In the genomic region with DNA sequence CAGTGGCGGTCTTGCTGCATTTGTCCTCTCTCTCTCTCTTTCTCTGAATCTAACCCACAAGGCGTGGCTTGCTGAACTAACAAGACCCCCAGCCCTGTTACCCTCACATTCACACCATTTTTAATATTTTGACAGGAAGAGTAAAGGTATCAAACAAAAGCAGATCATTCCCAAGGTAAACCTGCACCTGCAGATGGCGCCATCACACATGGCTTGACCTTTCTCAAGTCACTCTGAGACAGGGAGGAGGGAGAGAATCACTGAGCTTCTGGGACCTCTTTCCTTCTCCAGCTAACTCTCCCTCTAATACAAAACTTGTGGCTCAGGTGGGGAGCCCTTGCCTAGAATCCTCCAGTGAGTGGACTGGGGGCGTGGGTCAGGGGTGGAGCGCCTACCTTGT, we compare ENCODE assay signal across 10 mouse cellular contexts. TPM values are rescaled to one million over a fixed set of nuclear protein-coding genes. Genes with fewer than 3 reads are reported as not detected.
DNase-seq lines count a peak whose midpoint lies in the region; ATAC-seq and TF ChIP-seq lines count a peak whose summit lies in the region.
"Had no signal": no experiment of that assay in that cellular context is flagged by ENCODE, and none has a peak within 500 bp of the region (broad histone marks: within the 10 kb centered on the region; RNA-seq: fewer than 3 reads in every experiment).

No protein-coding gene starts in this region.

- H3K4me1 ChIP-seq in hindbrain, embryonic 11.5 days (replicated peaks; ENCODE audit: control insufficient read depth, insufficient read depth, low read length), result no peaks in the 10 kb centered on the region
- no peaks in the 10 kb centered on the region for H3K4me1 ChIP-seq in hindbrain, embryonic 12.5 days
- peaks cover 27 to 47% of the 10 kb centered on the region in 2 experiments for H3K4me1 ChIP-seq in CH12.LX (ENCODE audit: control insufficient read depth in 1 of 2, insufficient read depth in 2 of 2)
- H3K4me1 ChIP-seq in neural tube, embryonic 11.5 days (ENCODE audit: control insufficient read depth, insufficient read depth, low read length), result no peaks in the 10 kb centered on the region
- H3K4me1 ChIP-seq: embryonic facial prominence, embryonic 15.5 days had no signal

- no peaks in the 10 kb centered on the region for H3K27me3 ChIP-seq in hindbrain, embryonic 11.5 days (ENCODE audit: control insufficient read depth, insufficient read depth, low read length)
- no peaks in the 10 kb centered on the region for H3K27me3 ChIP-seq in hindbrain, embryonic 12.5 days
- no peaks in the 10 kb centered on the region for H3K27me3 ChIP-seq in CH12.LX (replicated peaks)
- H3K27me3 ChIP-seq in neural tube, embryonic 11.5 days (ENCODE audit: control insufficient read depth, insufficient read depth, low read length), result no peaks in the 10 kb centered on the region
- H3K27me3 ChIP-seq: embryonic facial prominence, embryonic 15.5 days had no signal

- no peak overlapping the region for H3K4me2 ChIP-seq in hindbrain, embryonic 11.5 days (replicated peaks; ENCODE audit: low read depth, low read length)
- no peak overlapping the region for H3K4me2 ChIP-seq in hindbrain, embryonic 12.5 days (replicated peaks)
- no peak overlapping the region for H3K4me2 ChIP-seq in CH12.LX (ENCODE audit: insufficient read depth, low read depth, poor library complexity, severe bottlenecking)
- H3K4me2 ChIP-seq in neural tube, embryonic 11.5 days (ENCODE audit: low read depth), result no peak overlapping the region
- H3K4me2 ChIP-seq: embryonic facial prominence, embryonic 15.5 days had no signal

- peak; percentile 57 for DNase-seq in hindbrain, embryonic 11.5 days (ENCODE audit: low spot score)
- DNase-seq in CH12.LX (ENCODE audit: extremely low read depth), result peak; percentile 56
- DNase-seq in adrenal gland, postnatal 36 days, result peak; percentile 43 to 46
- peak; percentile 60 for DNase-seq in induced T-regulatory cell, adult 2 months (ENCODE audit: low read depth)
- peak; percentile 45 for DNase-seq in neural tube, embryonic 11.5 days (ENCODE audit: low spot score)
- no peak for DNase-seq in frontal cortex, postnatal 10 days (ENCODE audit: low spot score in 2 of 2)
- no peak for DNase-seq in left cerebral cortex, adult 11 months (ENCODE audit: low spot score)

- in situ Hi-C loops in CH12.LX (cut with MboI; ENCODE audit: low pct_ligation_motif_present, low pct_unique_long_range_greater_than_20kb, low sequenced_read_pairs), result no loop called here

- dilution Hi-C loops in CH12.LX (cut with MboI; ENCODE audit: extremely low pct_ligation_motif_present, extremely low pct_unique_long_range_greater_than_20kb, low sequenced_read_pairs), result no loop called here

- no peak for TF ChIP-seq POLR2A in CH12.LX (IDR thresholded peaks at IDR 0.05; ENCODE audit: low read depth, low read length)

- TF ChIP-seq RAD21 in CH12.LX (IDR thresholded peaks at IDR 0.05; ENCODE audit: low read depth, low read length), result peak; percentile 74

- no peak for ATAC-seq in hindbrain, embryonic 11.5 days (ENCODE audit: low FRiP score)
- no peak for ATAC-seq in hindbrain, embryonic 12.5 days (ENCODE audit: low FRiP score)
- no peak for ATAC-seq in neural tube, embryonic 11.5 days (ENCODE audit: insufficient read depth, low FRiP score, low TSS enrichment)

- no peaks in the 10 kb centered on the region for H3K79me2 ChIP-seq in CH12.LX (replicated peaks; ENCODE audit: control insufficient read depth, extremely low read depth, insufficient read depth, poor library complexity, severe bottlenecking)

- H3K9ac ChIP-seq in hindbrain, embryonic 11.5 days (ENCODE audit: low read depth, low read length), result no peak overlapping the region
- no peak overlapping the region for H3K9ac ChIP-seq in hindbrain, embryonic 12.5 days
- H3K9ac ChIP-seq in CH12.LX (ENCODE audit: insufficient read depth, low read depth), result no peak overlapping the region
- no peak overlapping the region for H3K9ac ChIP-seq in neural tube, embryonic 11.5 days (ENCODE audit: low read length)
- H3K9ac ChIP-seq: embryonic facial prominence, embryonic 15.5 days had no signal

- H3K27ac ChIP-seq in hindbrain, embryonic 11.5 days (ENCODE audit: low read depth, low read length), result no peak overlapping the region
- H3K27ac ChIP-seq in hindbrain, embryonic 12.5 days, result no peak overlapping the region
- no peak overlapping the region for H3K27ac ChIP-seq in CH12.LX (ENCODE audit: insufficient read depth, low read depth)
- no peak overlapping the region for H3K27ac ChIP-seq in neural tube, embryonic 11.5 days (ENCODE audit: low read depth, low read length)
- H3K27ac ChIP-seq: embryonic facial prominence, embryonic 15.5 days; macrophage had no signal

- no peak overlapping the region for H3K4me3 ChIP-seq in hindbrain, embryonic 11.5 days (ENCODE audit: low read depth, low read length)
- H3K4me3 ChIP-seq in hindbrain, embryonic 12.5 days, result no peak overlapping the region
- no peak overlapping the region for H3K4me3 ChIP-seq in CH12.LX (replicated peaks in 1 of 3; ENCODE audit: low read depth in 2 of 3, low read length in 2 of 3, poor library complexity in 1 of 3)
- no peak overlapping the region for H3K4me3 ChIP-seq in neural tube, embryonic 11.5 days (ENCODE audit: low read depth, low read length)
- H3K4me3 ChIP-seq: embryonic facial prominence, embryonic 15.5 days had no signal

- no peaks in the 10 kb centered on the region for H3K9me3 ChIP-seq in hindbrain, embryonic 11.5 days (ENCODE audit: control insufficient read depth, low read length)
- H3K9me3 ChIP-seq in hindbrain, embryonic 12.5 days (replicated peaks), result no peaks in the 10 kb centered on the region
- H3K9me3 ChIP-seq in CH12.LX (replicated peaks; ENCODE audit: low read length), result no peaks in the 10 kb centered on the region
- no peaks in the 10 kb centered on the region for H3K9me3 ChIP-seq in neural tube, embryonic 11.5 days (ENCODE audit: control insufficient read depth, low read length)
- H3K9me3 ChIP-seq: embryonic facial prominence, embryonic 15.5 days had no signal

- 75% methylated on average over 5 of the region's 5 CpGs for WGBS in hindbrain, embryonic 11.5 days
- 74% methylated on average over 5 of the region's 5 CpGs for WGBS in hindbrain, embryonic 12.5 days
- WGBS in neural tube, embryonic 11.5 days, result 75% methylated on average over 5 of the region's 5 CpGs

- TF ChIP-seq EP300 in CH12.LX (IDR thresholded peaks at IDR 0.05; ENCODE audit: low read length), result no peak

- peak; percentile 32 to 80; a peak in 3 of 4 replicates for TF ChIP-seq CTCF in CH12.LX (conservative IDR thresholded peaks at IDR 0.05 in 1 of 2, IDR thresholded peaks at IDR 0.05 in 1 of 2; ENCODE audit: low read depth in 2 of 2, low read length in 2 of 2)

- H3K36me3 ChIP-seq in hindbrain, embryonic 11.5 days (ENCODE audit: control insufficient read depth, insufficient read depth, low read length), result 0 out of 2 replicates have a peak, but pooled peaks cover 2% of the 10 kb centered on the region
- peaks cover 50% of the 10 kb centered on the region for H3K36me3 ChIP-seq in hindbrain, embryonic 12.5 days
- H3K36me3 ChIP-seq in CH12.LX (replicated peaks in 1 of 2; ENCODE audit: control insufficient read depth in 1 of 2, insufficient read depth in 1 of 2, low read length in 1 of 2), result peaks cover 40 to 82% of the 10 kb centered on the region in 2 experiments
- peaks cover 5% of the 10 kb centered on the region; the same call in 1 of the 2 replicates for H3K36me3 ChIP-seq in neural tube, embryonic 11.5 days (ENCODE audit: control insufficient read depth, insufficient read depth, low read length)

RNA-seq across cellular contexts. Expression of a gene that starts 26.0 kb away (rescaled TPM):
- polyA plus RNA-seq in hindbrain, embryonic 11.5 days (2014; fragmentation: Nextera tagmentation; extraction: Ambion mirVana), result 77.8 and 78.6 TPM in 2 replicates
- 80.8 and 82.4 TPM in 2 replicates for polyA plus RNA-seq in hindbrain, embryonic 12.5 days (2016; fragmentation: Nextera tagmentation; extraction: Ambion mirVana)
- total RNA-seq in CH12.LX (2012; rRNA removed) (118 and 130 TPM in 2 replicates), CH12.LX (2014; rRNA removed) (69.6 and 78.4 TPM in 2 replicates)
- 98.7 and 111 TPM in 2 replicates for polyA plus RNA-seq in CH12.LX (2012; ENCODE audit: insufficient read length, low read depth)
- 100 to 1,000 TPM; 192 to 200 TPM for total RNA-seq in adrenal gland, postnatal 36 days (2021)
- polyA plus RNA-seq in neural tube, embryonic 11.5 days (2014; fragmentation: Nextera tagmentation; extraction: Ambion mirVana), result 78.9 and 81.5 TPM in 2 replicates

RNA-seq across cellular contexts. Expression of a gene that starts 30.5 kb away (rescaled TPM):
- polyA plus RNA-seq in hindbrain, embryonic 11.5 days (2014; fragmentation: Nextera tagmentation; extraction: Ambion mirVana), result 3.0 and 3.7 TPM in 2 replicates
- 5.8 and 6.7 TPM in 2 replicates for polyA plus RNA-seq in hindbrain, embryonic 12.5 days (2016; fragmentation: Nextera tagmentation; extraction: Ambion mirVana)
- total RNA-seq in CH12.LX (2012; rRNA removed), result 7.1 and 8.9 TPM in 2 replicates
- total RNA-seq in CH12.LX (2014; rRNA removed), result 4.4 and 4.8 TPM in 2 replicates
- polyA plus RNA-seq in CH12.LX (2012; ENCODE audit: insufficient read length, low read depth), result 4.5 and 7.4 TPM in 2 replicates
- total RNA-seq in adrenal gland, postnatal 36 days (2021), result 10 to 100 TPM; 16.6 to 22.1 TPM
- 3.4 and 3.8 TPM in 2 replicates for polyA plus RNA-seq in neural tube, embryonic 11.5 days (2014; fragmentation: Nextera tagmentation; extraction: Ambion mirVana)

RNA-seq across cellular contexts. Expression of a gene that starts 41.1 kb away (rescaled TPM):
- 69.5 and 78.3 TPM in 2 replicates for polyA plus RNA-seq in hindbrain, embryonic 11.5 days (2014; fragmentation: Nextera tagmentation; extraction: Ambion mirVana)
- 61.2 and 65.2 TPM in 2 replicates for polyA plus RNA-seq in hindbrain, embryonic 12.5 days (2016; fragmentation: Nextera tagmentation; extraction: Ambion mirVana)
- 25.2 and 25.3 TPM in 2 replicates for total RNA-seq in CH12.LX (2012; rRNA removed)
- total RNA-seq in CH12.LX (2014; rRNA removed), result 11.8 and 13.1 TPM in 2 replicates
- 14.2 and 15.6 TPM in 2 replicates for polyA plus RNA-seq in CH12.LX (2012; ENCODE audit: insufficient read length, low read depth)
- 10 to 100 TPM; 69.8 to 71.8 TPM for total RNA-seq in adrenal gland, postnatal 36 days (2021)
- 83.4 and 84.0 TPM in 2 replicates for polyA plus RNA-seq in neural tube, embryonic 11.5 days (2014; fragmentation: Nextera tagmentation; extraction: Ambion mirVana)

RNA-seq across cellular contexts. Expression of a gene that starts 55.0 kb away (rescaled TPM):
- polyA plus RNA-seq in hindbrain, embryonic 11.5 days (2014; fragmentation: Nextera tagmentation; extraction: Ambion mirVana), result 2.9 and 3.6 TPM in 2 replicates
- polyA plus RNA-seq in hindbrain, embryonic 12.5 days (2016; fragmentation: Nextera tagmentation; extraction: Ambion mirVana), result 5.7 and 6.8 TPM in 2 replicates
- total RNA-seq in CH12.LX (2012; rRNA removed), result not detected in 2 replicates
- not detected in 2 replicates for total RNA-seq in CH12.LX (2014; rRNA removed)
- polyA plus RNA-seq in CH12.LX (2012; ENCODE audit: insufficient read length, low read depth), result not detected in 2 replicates
- total RNA-seq in adrenal gland, postnatal 36 days (2021), result 10 to 100 TPM; 12.7 to 20.6 TPM
- 3.9 and 4.5 TPM in 2 replicates for polyA plus RNA-seq in neural tube, embryonic 11.5 days (2014; fragmentation: Nextera tagmentation; extraction: Ambion mirVana)
- polyA plus RNA-seq: macrophage had no signal

RNA-seq across cellular contexts. Expression of a gene that starts 56.0 kb away (rescaled TPM):
- 102 and 106 TPM in 2 replicates for polyA plus RNA-seq in hindbrain, embryonic 11.5 days (2014; fragmentation: Nextera tagmentation; extraction: Ambion mirVana)
- polyA plus RNA-seq in hindbrain, embryonic 12.5 days (2016; fragmentation: Nextera tagmentation; extraction: Ambion mirVana), result 91.1 and 104 TPM in 2 replicates
- total RNA-seq in CH12.LX (2012; rRNA removed) (66.0 and 67.3 TPM in 2 replicates), CH12.LX (2014; rRNA removed) (47.6 and 56.7 TPM in 2 replicates)
- 132 and 137 TPM in 2 replicates for polyA plus RNA-seq in CH12.LX (2012; ENCODE audit: insufficient read length, low read depth)
- 100 to 1,000 TPM in 1 of 2 experiments, 10 to 100 TPM in 1; 90.6 to 102 TPM for total RNA-seq in adrenal gland, postnatal 36 days (2021)
- polyA plus RNA-seq in neural tube, embryonic 11.5 days (2014; fragmentation: Nextera tagmentation; extraction: Ambion mirVana), result 106 and 109 TPM in 2 replicates

Comparison
In these comparisons a context has a peak if more than half of its experiments do, and no peak if none do; other contexts are left out.
1. DNase-seq: peak in hindbrain, embryonic 11.5 days (single experiment), CH12.LX (single experiment), adrenal gland, postnatal 36 days (2 of 2), induced T-regulatory cell, adult 2 months (single experiment) and neural tube, embryonic 11.5 days (single experiment); none in frontal cortex, postnatal 10 days (0 of 2) and left cerebral cortex, adult 11 months (single experiment).